ENCODE assay signal across 8 mouse cellular contexts in the genomic region with DNA sequence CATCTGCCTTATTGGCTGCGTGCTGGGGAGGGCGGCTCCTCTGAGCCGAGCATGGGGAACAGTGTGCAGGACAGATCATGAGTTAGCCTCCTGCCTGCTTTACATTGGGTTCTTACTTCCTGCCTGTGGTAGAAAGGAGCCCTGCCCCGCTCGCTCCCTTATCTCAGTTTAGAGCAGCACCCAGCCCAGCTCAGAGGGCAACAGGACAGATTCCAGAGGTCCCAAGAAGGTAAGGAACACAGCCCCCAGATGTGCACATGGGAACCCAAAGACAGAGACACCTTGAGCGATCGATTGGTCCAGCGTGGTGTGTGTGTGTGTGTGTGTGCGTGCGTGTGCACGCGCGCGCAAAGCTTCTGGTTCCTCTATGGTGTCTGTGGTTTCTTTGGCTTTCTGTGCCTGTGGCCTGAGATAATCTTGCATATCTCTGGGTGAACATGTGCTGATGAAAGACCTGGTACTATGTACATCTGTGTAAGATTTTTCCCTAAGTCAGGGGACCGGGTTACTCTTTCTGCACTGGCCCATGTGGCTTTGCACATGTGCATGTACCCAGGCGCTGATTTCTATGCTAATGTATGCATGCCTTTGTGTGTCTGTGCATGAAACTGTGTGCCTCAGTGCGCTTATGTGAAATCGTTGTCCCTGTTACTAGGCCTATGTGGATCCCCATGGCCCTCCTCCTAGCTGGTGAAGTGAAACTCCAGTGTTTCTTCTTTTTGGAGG. TPM values are rescaled to one million over a fixed set of nuclear protein-coding genes. Genes with fewer than 3 reads are reported as not detected.
A peak's percentile ranks its signal among the peaks of the same experiment; 100 is the strongest.
DNase-seq lines count a peak whose midpoint lies in the region; ATAC-seq and TF ChIP-seq lines count a peak whose summit lies in the region.

No protein-coding gene starts in this region.

- peak; percentile 48; the same call in 1 of the 2 replicates for ATAC-seq in lung, embryonic 14.5 days (ENCODE audit: insufficient read depth)
- ATAC-seq in limb, embryonic 15.5 days (ENCODE audit: insufficient number of reproducible peaks, low FRiP score, low TSS enrichment, low read depth): peak; percentile 42; the same call in 1 of the 2 replicates
- peak; percentile 80 for ATAC-seq in neural tube, embryonic 14.5 days (ENCODE audit: low read depth)

- no peak overlapping the region for H3K4me2 ChIP-seq in lung, embryonic 14.5 days
- H3K4me2 ChIP-seq in limb, embryonic 15.5 days: no peak overlapping the region
- no peak overlapping the region for H3K4me2 ChIP-seq in neural tube, embryonic 14.5 days (ENCODE audit: low read depth, low read length)

- H3K9ac ChIP-seq in lung, embryonic 14.5 days: no peak overlapping the region
- H3K9ac ChIP-seq in limb, embryonic 15.5 days: no peak overlapping the region
- H3K9ac ChIP-seq in neural tube, embryonic 14.5 days (replicated peaks; ENCODE audit: low read depth, low read length): no peak overlapping the region

- no peak for DNase-seq in lung, embryonic 14.5 days
- no peak for DNase-seq in lung, postnatal 10 days
- no peak for DNase-seq in adrenal gland, postnatal 4 days (ENCODE audit: low spot score in 2 of 2)
- DNase-seq in right cerebral cortex, postnatal 10 days (ENCODE audit: low spot score in 2 of 2): no peak
- DNase-seq in heart, postnatal 36 days: no peak

- H3K4me1 ChIP-seq in lung, embryonic 14.5 days (ENCODE audit: insufficient read depth): 0 out of 2 replicates have a peak, but pooled peaks cover 4% of the 10 kb centered on the region
- peaks cover 67% of the 10 kb centered on the region for H3K4me1 ChIP-seq in erythroblast, embryonic 14.5 days (ENCODE audit: control insufficient read depth)
- peaks cover 15% of the 10 kb centered on the region for H3K4me1 ChIP-seq in limb, embryonic 15.5 days
- H3K4me1 ChIP-seq in neural tube, embryonic 14.5 days (ENCODE audit: control insufficient read depth, insufficient read depth, low read length): no peaks in the 10 kb centered on the region; the same call in 1 of the 2 replicates

- H3K4me3 ChIP-seq in lung, embryonic 14.5 days (ENCODE audit: low read depth, low read length): no peak overlapping the region
- peak overlapping the region; percentile 56 for H3K4me3 ChIP-seq in erythroblast, embryonic 14.5 days (replicated peaks)
- H3K4me3 ChIP-seq in limb, embryonic 15.5 days: no peak overlapping the region
- H3K4me3 ChIP-seq in neural tube, embryonic 14.5 days (ENCODE audit: low read depth, low read length): no peak overlapping the region

- WGBS in lung, embryonic 14.5 days: 77% methylated on average over 18 of the region's 18 CpGs
- 76% methylated on average over 18 of the region's 18 CpGs for WGBS in limb, embryonic 15.5 days
- WGBS in neural tube, embryonic 14.5 days: 78% methylated on average over 18 of the region's 18 CpGs

- TF ChIP-seq CTCF in lung, embryonic 14.5 days (IDR thresholded peaks at IDR 0.05; ENCODE audit: low read depth): no peak

- no peaks in the 10 kb centered on the region for H3K27me3 ChIP-seq in lung, embryonic 14.5 days (ENCODE audit: insufficient read depth, low read length)
- H3K27me3 ChIP-seq in erythroblast, embryonic 14.5 days (ENCODE audit: control insufficient read depth): no peaks in the 10 kb centered on the region
- H3K27me3 ChIP-seq in limb, embryonic 15.5 days: no peaks in the 10 kb centered on the region
- H3K27me3 ChIP-seq in neural tube, embryonic 14.5 days (ENCODE audit: control insufficient read depth, insufficient read depth, low read length): no peaks in the 10 kb centered on the region

- no peaks in the 10 kb centered on the region for H3K36me3 ChIP-seq in lung, embryonic 14.5 days (ENCODE audit: insufficient read depth)
- no peaks in the 10 kb centered on the region for H3K36me3 ChIP-seq in erythroblast, embryonic 14.5 days (ENCODE audit: control insufficient read depth)
- no peaks in the 10 kb centered on the region for H3K36me3 ChIP-seq in limb, embryonic 15.5 days
- no peaks in the 10 kb centered on the region for H3K36me3 ChIP-seq in neural tube, embryonic 14.5 days (ENCODE audit: control insufficient read depth, insufficient read depth, low read length)

- intact Hi-C loops in heart, postnatal 36 days (cut with DNase I): no loop called here

- peak overlapping the region; percentile 76 for H3K27ac ChIP-seq in lung, embryonic 14.5 days (ENCODE audit: low read depth)
- peak overlapping the region; percentile 86 for H3K27ac ChIP-seq in limb, embryonic 15.5 days
- peak overlapping the region; percentile 66 for H3K27ac ChIP-seq in neural tube, embryonic 14.5 days (ENCODE audit: low read depth, low read length)

- no peaks in the 10 kb centered on the region for H3K9me3 ChIP-seq in lung, embryonic 14.5 days (ENCODE audit: low read depth, low read length)
- no peaks in the 10 kb centered on the region for H3K9me3 ChIP-seq in erythroblast, embryonic 14.5 days (ENCODE audit: control insufficient read depth, low read length)
- H3K9me3 ChIP-seq in limb, embryonic 15.5 days: no peaks in the 10 kb centered on the region
- H3K9me3 ChIP-seq in neural tube, embryonic 14.5 days (ENCODE audit: control insufficient read depth, low read length): no peaks in the 10 kb centered on the region

RNA-seq across cellular contexts. Expression of gene Lpar5, which starts 3.6 kb away (rescaled TPM):
- polyA plus RNA-seq in lung, embryonic 14.5 days (2014; fragmentation: Nextera tagmentation; extraction: Ambion mirVana): 0.31 and 0.49 TPM in 2 replicates
- polyA plus RNA-seq in erythroblast, embryonic 14.5 days (2012): 0.06 TPM in 1 of 2 replicates, not detected in the other
- 6.5 and 6.6 TPM in 2 replicates for polyA plus RNA-seq in limb, embryonic 15.5 days (2015; fragmentation: Nextera tagmentation; extraction: Ambion mirVana)
- polyA plus RNA-seq in neural tube, embryonic 14.5 days (2014; fragmentation: Nextera tagmentation; extraction: Ambion mirVana): 0.70 and 0.91 TPM in 2 replicates
- total RNA-seq in adrenal gland, postnatal 4 days (2021): 1 to 10 TPM in 1 of 2 experiments, under 1 TPM in 1; 0.84 to 1.0 TPM
- under 1 TPM in 1 of 2 experiments, not detected in 1; 0.24 TPM for total RNA-seq in heart, postnatal 36 days (2021)

RNA-seq across cellular contexts. Expression of gene Acrbp, which starts 21.8 kb away (rescaled TPM):
- polyA plus RNA-seq in lung, embryonic 14.5 days (2014; fragmentation: Nextera tagmentation; extraction: Ambion mirVana): 13.6 TPM in 2 replicates
- polyA plus RNA-seq in erythroblast, embryonic 14.5 days (2012): 0.97 and 1.6 TPM in 2 replicates
- polyA plus RNA-seq in limb, embryonic 15.5 days (2015; fragmentation: Nextera tagmentation; extraction: Ambion mirVana): 9.9 and 12.4 TPM in 2 replicates
- polyA plus RNA-seq in neural tube, embryonic 14.5 days (2014; fragmentation: Nextera tagmentation; extraction: Ambion mirVana): 16.8 and 19.8 TPM in 2 replicates
- 1 to 10 TPM; 7.3 to 8.0 TPM for total RNA-seq in adrenal gland, postnatal 4 days (2021)
- total RNA-seq in heart, postnatal 36 days (2021): 1 to 10 TPM; 1.7 to 2.1 TPM

RNA-seq across cellular contexts. Expression of gene Chd4, which starts 24.4 kb away (rescaled TPM):
- polyA plus RNA-seq in lung, embryonic 14.5 days (2014; fragmentation: Nextera tagmentation; extraction: Ambion mirVana): 82.5 and 92.4 TPM in 2 replicates
- 6.8 TPM in 2 replicates for polyA plus RNA-seq in erythroblast, embryonic 14.5 days (2012)
- polyA plus RNA-seq in limb, embryonic 15.5 days (2015; fragmentation: Nextera tagmentation; extraction: Ambion mirVana): 66.7 TPM in 2 replicates
- 72.1 and 82.2 TPM in 2 replicates for polyA plus RNA-seq in neural tube, embryonic 14.5 days (2014; fragmentation: Nextera tagmentation; extraction: Ambion mirVana)
- total RNA-seq in adrenal gland, postnatal 4 days (2021): 100 to 1,000 TPM; 227 to 264 TPM
- 100 to 1,000 TPM; 118 to 127 TPM for total RNA-seq in heart, postnatal 36 days (2021)

RNA-seq across cellular contexts. Expression of gene Ing4, which starts 31.8 kb away (rescaled TPM):
- polyA plus RNA-seq in lung, embryonic 14.5 days (2014; fragmentation: Nextera tagmentation; extraction: Ambion mirVana): 97.9 and 101 TPM in 2 replicates
- polyA plus RNA-seq in erythroblast, embryonic 14.5 days (2012): 1.1 and 1.8 TPM in 2 replicates
- 141 and 146 TPM in 2 replicates for polyA plus RNA-seq in limb, embryonic 15.5 days (2015; fragmentation: Nextera tagmentation; extraction: Ambion mirVana)
- 105 and 116 TPM in 2 replicates for polyA plus RNA-seq in neural tube, embryonic 14.5 days (2014; fragmentation: Nextera tagmentation; extraction: Ambion mirVana)
- total RNA-seq in adrenal gland, postnatal 4 days (2021): 100 to 1,000 TPM; 118 TPM
- total RNA-seq in heart, postnatal 36 days (2021): 10 to 100 TPM; 30.5 to 34.4 TPM
